Mouse (Mus musculus): ENCODE measurements around the gene Alb. TPM values are rescaled to one million over a fixed set of nuclear protein-coding genes. Genes with fewer than 3 reads are reported as not detected.

The Alb gene
- total and polyA plus RNA-seq, 3 experiments = not detected

DNA sequence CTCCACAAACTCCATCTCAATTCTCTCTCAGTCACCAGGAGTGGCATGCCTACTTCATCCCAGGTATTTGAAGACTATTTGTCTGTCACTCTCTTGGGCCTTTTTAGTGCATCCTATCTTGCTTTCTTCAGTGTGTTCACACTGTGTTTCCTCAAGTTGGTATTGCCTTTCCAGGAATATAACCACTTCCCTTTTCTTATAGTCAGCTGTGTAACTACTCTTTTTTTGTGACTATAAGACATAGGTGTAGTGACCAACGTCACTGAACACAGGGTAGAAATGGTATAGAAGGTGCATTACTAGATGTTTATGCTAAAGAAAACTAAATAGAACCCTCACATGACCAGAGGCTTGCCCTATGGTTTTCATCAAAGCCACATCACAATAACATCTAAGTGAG is 18.2 kb downstream of the Alb start:
- Histone ChIP-seq H3K9me3 (replicated peaks) (no peaks in the 10 kb centered on the region), H3K4me1 (ENCODE audit: insufficient read depth, low read depth, low read length) (no peaks in the 10 kb centered on the region), H3K4me3 (ENCODE audit: low read depth, low read length) (no peak overlapping the region), H3K27me3 (ENCODE audit: insufficient read depth, low read length) (no peaks in the 10 kb centered on the region), H3K36me3 (replicated peaks) (no peaks in the 10 kb centered on the region)
- DNase-seq (ENCODE audit: low spot score) (no peak), ATAC-seq (ENCODE audit: extremely low read depth, insufficient number of reproducible peaks, low FRiP score, poor library complexity, severe bottlenecking) (no peak)
- TF ChIP-seq GATA2 (IDR thresholded peaks at IDR 0.05; ENCODE audit: borderline replicate concordance, low read depth, low read length) = no peak
- no peak for TF ChIP-seq TAL1 (conservative IDR thresholded peaks at IDR 0.05; ENCODE audit: low read depth, low read length)
- TF ChIP-seq POLR2AphosphoS5 (IDR thresholded peaks at IDR 0.05; ENCODE audit: insufficient replicate concordance, low read depth, low read length) = no peak
- TF ChIP-seq GATA1 (IDR thresholded peaks at IDR 0.05; ENCODE audit: borderline replicate concordance, low read length) = no peak
- TF ChIP-seq CTCF (IDR thresholded peaks at IDR 0.05; ENCODE audit: low read depth, low read length) = no peak

DNA sequence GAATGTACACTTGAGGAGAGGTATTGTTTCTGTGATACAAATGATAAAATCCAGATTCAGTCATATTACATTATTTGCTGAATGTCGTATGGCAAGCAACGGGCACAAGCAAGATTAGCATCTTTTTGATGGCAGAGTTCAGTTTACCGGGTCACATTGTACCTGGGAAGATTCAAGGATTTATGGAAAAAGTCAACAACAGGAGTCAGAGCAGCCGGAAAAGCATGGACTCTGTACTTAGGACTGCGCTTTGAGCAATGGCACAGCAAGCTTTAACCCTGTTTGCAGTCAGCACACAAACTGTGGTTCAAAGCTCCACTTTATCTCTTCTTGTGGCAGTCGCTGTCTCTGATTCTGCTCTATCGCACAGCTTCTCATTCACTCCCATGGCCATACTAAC is 24.9 kb downstream of the Alb start:
- H3K4me3 ChIP-seq (ENCODE audit: low read depth, low read length) = no peak overlapping the region
- TF ChIP-seq GATA1 (IDR thresholded peaks at IDR 0.05; ENCODE audit: borderline replicate concordance, low read length) (no peak), CTCF (IDR thresholded peaks at IDR 0.05; ENCODE audit: low read depth, low read length) (no peak), TAL1 (conservative IDR thresholded peaks at IDR 0.05; ENCODE audit: low read depth, low read length) (no peak), POLR2AphosphoS5 (IDR thresholded peaks at IDR 0.05; ENCODE audit: insufficient replicate concordance, low read depth, low read length) (no peak)
- DNase-seq (ENCODE audit: low spot score) (no peak), ATAC-seq (ENCODE audit: extremely low read depth, insufficient number of reproducible peaks, low FRiP score, poor library complexity, severe bottlenecking) (no peak)
- H3K4me1 ChIP-seq (ENCODE audit: insufficient read depth, low read depth, low read length) = no peaks in the 10 kb centered on the region
- H3K36me3 ChIP-seq (replicated peaks) = no peaks in the 10 kb centered on the region
- H3K9me3 ChIP-seq (replicated peaks) = no peaks in the 10 kb centered on the region
- no peaks in the 10 kb centered on the region for H3K27me3 ChIP-seq (ENCODE audit: insufficient read depth, low read length)

DNA sequence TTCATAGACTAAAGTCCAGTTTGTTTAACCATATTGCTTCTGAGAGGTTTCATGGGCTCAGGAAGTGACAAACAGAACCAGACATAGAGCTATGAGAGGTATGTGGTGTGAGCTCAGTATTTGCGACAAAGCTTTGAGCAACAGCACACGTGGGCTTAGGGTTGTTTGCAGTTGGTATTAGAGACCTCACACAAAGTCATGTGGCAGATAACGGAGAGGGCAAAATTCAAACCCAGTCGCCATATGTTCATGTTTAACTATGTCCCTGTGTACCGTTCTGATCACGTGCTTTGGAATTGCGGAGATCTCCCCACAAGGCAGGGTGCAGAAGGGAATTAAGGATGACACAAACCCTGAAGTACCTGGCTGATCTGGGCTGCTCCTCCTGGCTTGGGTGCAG is 27.6 kb downstream of the Alb start:
- TF ChIP-seq TAL1 (conservative IDR thresholded peaks at IDR 0.05; ENCODE audit: low read depth, low read length) = no peak
- TF ChIP-seq POLR2AphosphoS5 (IDR thresholded peaks at IDR 0.05; ENCODE audit: insufficient replicate concordance, low read depth, low read length) = no peak
- TF ChIP-seq GATA2 (IDR thresholded peaks at IDR 0.05; ENCODE audit: borderline replicate concordance, low read depth, low read length) = no peak
- no peak for TF ChIP-seq GATA1 (IDR thresholded peaks at IDR 0.05; ENCODE audit: borderline replicate concordance, low read length)
- no peak for TF ChIP-seq CTCF (IDR thresholded peaks at IDR 0.05; ENCODE audit: low read depth, low read length)
- no peak for ATAC-seq (ENCODE audit: extremely low read depth, insufficient number of reproducible peaks, low FRiP score, poor library complexity, severe bottlenecking)
- H3K36me3 ChIP-seq (replicated peaks) = no peaks in the 10 kb centered on the region
- no peaks in the 10 kb centered on the region for H3K27me3 ChIP-seq (ENCODE audit: insufficient read depth, low read length)
- no peak overlapping the region for H3K4me3 ChIP-seq (ENCODE audit: low read depth, low read length)
- no peak for DNase-seq (ENCODE audit: low spot score)
- H3K4me1 ChIP-seq (ENCODE audit: insufficient read depth, low read depth, low read length) = no peaks in the 10 kb centered on the region
- no peaks in the 10 kb centered on the region for H3K9me3 ChIP-seq (replicated peaks)

DNA sequence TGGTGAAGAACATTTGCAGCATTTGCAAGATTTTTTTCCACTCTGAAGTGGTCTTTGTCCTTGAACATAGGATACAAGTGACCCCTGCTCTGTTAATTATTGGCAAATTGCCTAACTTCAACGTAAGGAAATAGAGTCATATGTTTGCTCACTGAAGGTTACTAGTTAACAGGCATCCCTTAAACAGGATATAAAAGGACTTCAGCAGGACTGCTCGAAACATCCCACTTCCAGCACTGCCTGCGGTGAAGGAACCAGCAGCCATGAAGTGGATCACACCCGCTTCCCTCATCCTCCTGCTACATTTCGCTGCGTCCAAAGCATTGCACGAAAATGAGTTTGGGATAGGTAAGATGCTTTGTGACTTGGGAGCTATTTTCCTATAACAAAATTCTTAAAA is 29.8 kb downstream of the Alb start, which contains the start of gene Afp:
Afp (plus strand) TSS at position 220 of the 400 bp plus-strand sequence.
- DNase-seq (ENCODE audit: low spot score) = no peak
- Histone ChIP-seq H3K4me1 (ENCODE audit: insufficient read depth, low read depth, low read length) (no peaks in the 10 kb centered on the region), H3K27me3 (ENCODE audit: insufficient read depth, low read length) (no peaks in the 10 kb centered on the region), H3K4me3 (ENCODE audit: low read depth, low read length) (no peak within 1 kb of the TSS), H3K36me3 (replicated peaks) (no peaks in the 10 kb centered on the region), H3K9me3 (replicated peaks) (no peaks in the 10 kb centered on the region)
- no peak for ATAC-seq (ENCODE audit: extremely low read depth, insufficient number of reproducible peaks, low FRiP score, poor library complexity, severe bottlenecking)
- TF ChIP-seq GATA2 (IDR thresholded peaks at IDR 0.05; ENCODE audit: borderline replicate concordance, low read depth, low read length) (no peak), CTCF (IDR thresholded peaks at IDR 0.05; ENCODE audit: low read depth, low read length) (no peak), GATA1 (IDR thresholded peaks at IDR 0.05; ENCODE audit: borderline replicate concordance, low read length) (no peak), POLR2AphosphoS5 (IDR thresholded peaks at IDR 0.05; ENCODE audit: insufficient replicate concordance, low read depth, low read length) (no peak), TAL1 (conservative IDR thresholded peaks at IDR 0.05; ENCODE audit: low read depth, low read length) (no peak)

DNA sequence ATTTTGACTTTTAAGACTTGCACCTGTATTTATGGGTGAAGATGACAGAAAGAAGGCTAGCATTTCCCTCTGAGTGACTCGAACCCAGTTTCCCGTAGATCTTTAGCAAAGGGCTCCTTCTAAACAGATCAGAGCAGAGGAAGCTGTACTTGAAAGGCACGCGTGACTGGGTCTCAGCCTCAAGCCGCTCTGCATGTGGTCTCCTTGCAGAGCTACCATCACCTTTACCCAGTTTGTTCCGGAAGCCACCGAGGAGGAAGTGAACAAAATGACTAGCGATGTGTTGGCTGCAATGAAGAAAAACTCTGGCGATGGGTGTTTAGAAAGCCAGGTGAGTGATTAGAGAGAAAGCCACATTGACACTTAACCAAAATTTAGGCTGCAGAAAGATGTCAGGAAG is 31.7 kb downstream of the Alb start:
- H3K9me3 ChIP-seq (replicated peaks) = no peaks in the 10 kb centered on the region
- ATAC-seq (ENCODE audit: extremely low read depth, insufficient number of reproducible peaks, low FRiP score, poor library complexity, severe bottlenecking) = no peak
- H3K4me3 ChIP-seq (ENCODE audit: low read depth, low read length) = no peak overlapping the region
- H3K27me3 ChIP-seq (ENCODE audit: insufficient read depth, low read length) = no peaks in the 10 kb centered on the region
- no peaks in the 10 kb centered on the region for H3K36me3 ChIP-seq (replicated peaks)
- no peaks in the 10 kb centered on the region for H3K4me1 ChIP-seq (ENCODE audit: insufficient read depth, low read depth, low read length)
- TF ChIP-seq CTCF (IDR thresholded peaks at IDR 0.05; ENCODE audit: low read depth, low read length) = no peak
- no peak for DNase-seq (ENCODE audit: low spot score)

DNA sequence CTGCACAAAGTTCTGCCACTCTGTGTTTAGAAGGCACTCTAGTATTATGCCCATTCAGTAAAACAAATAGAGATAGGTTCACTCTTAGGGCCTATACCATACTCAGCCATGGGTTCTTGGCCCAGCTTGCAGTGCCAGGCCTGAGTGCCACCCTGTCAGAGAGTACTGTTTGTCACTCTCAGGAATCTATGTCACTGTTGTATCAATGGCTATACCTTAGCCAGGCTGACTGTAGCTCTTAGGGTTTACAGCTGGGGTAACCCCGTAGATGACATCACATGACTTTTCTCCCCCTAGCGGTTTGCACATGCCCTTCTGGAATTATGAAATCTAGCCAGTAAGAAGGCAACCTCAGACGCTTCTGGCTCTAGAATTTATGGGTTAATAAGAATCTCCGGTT is 33.6 kb downstream of the Alb start:
- Histone ChIP-seq H3K4me1 (ENCODE audit: insufficient read depth, low read depth, low read length) (no peaks in the 10 kb centered on the region), H3K9me3 (replicated peaks) (no peaks in the 10 kb centered on the region), H3K27me3 (ENCODE audit: insufficient read depth, low read length) (peaks cover 2% of the 10 kb centered on the region; the same call in 1 of the 2 replicates), H3K4me3 (ENCODE audit: low read depth, low read length) (no peak overlapping the region), H3K36me3 (replicated peaks) (no peaks in the 10 kb centered on the region)
- DNase-seq (ENCODE audit: low spot score) (no peak), ATAC-seq (ENCODE audit: extremely low read depth, insufficient number of reproducible peaks, low FRiP score, poor library complexity, severe bottlenecking) (no peak)
- no peak for TF ChIP-seq TAL1 (conservative IDR thresholded peaks at IDR 0.05; ENCODE audit: low read depth, low read length)
- TF ChIP-seq GATA2 (IDR thresholded peaks at IDR 0.05; ENCODE audit: borderline replicate concordance, low read depth, low read length) = no peak
- TF ChIP-seq CTCF (IDR thresholded peaks at IDR 0.05; ENCODE audit: low read depth, low read length) = no peak
- no peak for TF ChIP-seq POLR2AphosphoS5 (IDR thresholded peaks at IDR 0.05; ENCODE audit: insufficient replicate concordance, low read depth, low read length)

DNA sequence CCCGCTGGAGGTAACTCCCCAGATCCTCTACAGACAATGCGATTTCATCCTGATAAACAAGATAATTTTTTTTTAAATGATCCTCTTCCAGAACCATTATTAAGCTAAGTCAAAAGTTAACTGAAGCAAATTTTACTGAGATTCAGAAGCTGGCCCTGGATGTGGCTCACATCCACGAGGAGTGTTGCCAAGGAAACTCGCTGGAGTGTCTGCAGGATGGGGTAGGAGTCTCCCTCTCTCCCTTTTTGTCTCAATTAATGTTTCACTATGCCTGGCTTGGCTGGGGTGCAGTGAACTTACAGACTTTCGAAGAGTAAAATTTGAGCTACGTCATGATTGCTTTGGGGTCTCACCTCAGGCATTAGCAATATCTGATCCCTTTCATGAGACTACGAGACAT is 38.8 kb downstream of the Alb start:
- no peak for ATAC-seq (ENCODE audit: extremely low read depth, insufficient number of reproducible peaks, low FRiP score, poor library complexity, severe bottlenecking)
- TF ChIP-seq GATA1 (IDR thresholded peaks at IDR 0.05; ENCODE audit: borderline replicate concordance, low read length) (no peak), POLR2AphosphoS5 (IDR thresholded peaks at IDR 0.05; ENCODE audit: insufficient replicate concordance, low read depth, low read length) (no peak), CTCF (IDR thresholded peaks at IDR 0.05; ENCODE audit: low read depth, low read length) (no peak), TAL1 (conservative IDR thresholded peaks at IDR 0.05; ENCODE audit: low read depth, low read length) (no peak), GATA2 (IDR thresholded peaks at IDR 0.05; ENCODE audit: borderline replicate concordance, low read depth, low read length) (no peak)
- H3K4me1 ChIP-seq (ENCODE audit: insufficient read depth, low read depth, low read length) = no peaks in the 10 kb centered on the region
- no peaks in the 10 kb centered on the region for H3K9me3 ChIP-seq (replicated peaks)
- no peak for DNase-seq (ENCODE audit: low spot score)
- H3K4me3 ChIP-seq (ENCODE audit: low read depth, low read length) = no peak overlapping the region
- H3K36me3 ChIP-seq (replicated peaks) = no peaks in the 10 kb centered on the region
- H3K27me3 ChIP-seq (ENCODE audit: insufficient read depth, low read length) = peaks cover 2% of the 10 kb centered on the region; the same call in 1 of the 2 replicates

Data from G1E (cell line).